Mouse (Mus musculus) frontal cortex, postnatal 10 days (tissue): ENCODE measurements around the gene Csgalnact2.

ENCODE experiments used
- DNase-seq, 2 experiments: peaks; one replicate each; pipeline ENCODE4 v3.0.0; 2022; ENCODE audit warnings: low spot score in 2 of 2, mixed read lengths in 1 of 2

Csgalnact2 gene

GRCm38 (mm10) chr6:118076256-118076655 is 62.7 kb downstream of the Csgalnact2 start:
- DNase-seq = peak in 1 of 2 experiments; percentile 13

- no peak for DNase-seq
Measured at GRCm38 (mm10) chr6:118074151-118074550, 64.8 kb downstream of the Csgalnact2 start.

- no peak for DNase-seq
Measured at GRCm38 (mm10) chr6:118072176-118072575, 66.8 kb downstream of the Csgalnact2 start.

- DNase-seq = no peak
Measured at GRCm38 (mm10) chr6:118071416-118071815, 67.5 kb downstream of the Csgalnact2 start.

GRCm38 (mm10) chr6:118071013-118071350 is 68.0 kb downstream of the Csgalnact2 start:
- no peak for DNase-seq

- no peak for DNase-seq
Measured at GRCm38 (mm10) chr6:118070321-118071012, 68.5 kb downstream of the Csgalnact2 start.

- no peak for DNase-seq
Measured at GRCm38 (mm10) chr6:118067720-118068119, 71.2 kb downstream of the Csgalnact2 start.

GRCm38 (mm10) chr6:118066199-118067081 is 72.5 kb downstream of the Csgalnact2 start:
- peak in 1 of 2 experiments; percentile 69 for DNase-seq

- no peak for DNase-seq
Measured at GRCm38 (mm10) chr6:118065837-118066198, 73.1 kb downstream of the Csgalnact2 start.

- DNase-seq = peak in 1 of 2 experiments; percentile 54
Measured at GRCm38 (mm10) chr6:118064968-118065530, 73.9 kb downstream of the Csgalnact2 start.

- DNase-seq = no peak
Measured at GRCm38 (mm10) chr6:118063266-118063665, 75.7 kb downstream of the Csgalnact2 start.

GRCm38 (mm10) chr6:118061266-118061665 is 77.7 kb downstream of the Csgalnact2 start:
- no peak for DNase-seq
